Mouse (Mus musculus) liver, postnatal 0 days (tissue): ENCODE data around the gene Syt11.

ENCODE experiments used
- CTCF ChIP-seq: sonication (generic); IDR thresholded peaks from 2 replicates; pipeline ENCODE4 v1.5.1; 2016; ENCODE audit warnings: antibody characterized with exemption, low read depth
- EP300 ChIP-seq: IDR thresholded peaks from 2 replicates; pipeline ENCODE4 v1.6.1; 2016; ENCODE audit warnings: antibody characterized with exemption, low read depth, mild to moderate bottlenecking

GRCm38 (mm10) chr3:88700247-88700646 lies 74.7 kb downstream of the Syt11 start:
- no peak for TF ChIP-seq CTCF
- TF ChIP-seq EP300, result no peak
